Mouse (Mus musculus) forebrain, embryonic 13.5 days (tissue): ENCODE measurements around the gene Gm5426. TPM values are rescaled to one million over a fixed set of nuclear protein-coding genes. Genes with fewer than 3 reads are reported as not detected.

Experiments used
- ATAC-seq: fragments of 200-750 bp; cut with Nextera tagmentation; 2 replicates; pipeline ENCODE4 v1.8.0; 2017
- H3K27ac ChIP-seq: fragments of 300-500 bp; sonication (generic); 2 replicates; pipeline ENCODE4 v1.5.1; 2015; ENCODE audit warnings: inconsistent platforms, mild to moderate bottlenecking, moderate library complexity
- H3K27me3 ChIP-seq: fragments of 300-500 bp; sonication (generic); 2 replicates; pipeline ENCODE4 v1.6.1; 2015; ENCODE audit warnings: mild to moderate bottlenecking, inconsistent platforms
- H3K36me3 ChIP-seq: fragments of 300-500 bp; sonication (generic); 2 replicates; pipeline ENCODE4 v1.6.1; 2015; ENCODE audit warnings: mild to moderate bottlenecking, inconsistent platforms; ENCODE audit not compliant: poor library complexity, severe bottlenecking
- H3K4me1 ChIP-seq: fragments of 300-500 bp; sonication (generic); 2 replicates; pipeline ENCODE4 v1.6.1; 2015; ENCODE audit warnings: inconsistent platforms
- H3K4me2 ChIP-seq: fragments of 300-500 bp; sonication (generic); 2 replicates; pipeline ENCODE4 v1.6.1; 2015; ENCODE audit warnings: inconsistent platforms, mild to moderate bottlenecking, moderate library complexity
- H3K4me3 ChIP-seq: fragments of 300-500 bp; sonication (generic); 2 replicates; pipeline ENCODE4 v1.5.1; 2015; ENCODE audit warnings: mild to moderate bottlenecking, inconsistent platforms
- H3K9ac ChIP-seq: fragments of 300-500 bp; sonication (generic); 2 replicates; pipeline ENCODE4 v1.6.1; 2015; ENCODE audit warnings: mild to moderate bottlenecking, inconsistent platforms
- H3K9me3 ChIP-seq: fragments of 300-500 bp; sonication (generic); replicated peaks from 2 replicates; pipeline ENCODE4 v1.6.1; 2016; ENCODE audit warnings: inconsistent platforms
- WGBS: fragments of 180-500 bp; shearing (Covaris S2); methylation state at CpG from one replicate; pipeline ENCODE4 v1.1.7; 2015; 5-methylcytosine and 5-hydroxymethylcytosine counted together
- polyA plus RNA-seq: library from polyadenylated mRNA; unstranded; fragments of >200 nt; fragmentation: Nextera tagmentation; extraction: Ambion mirVana; gene quantifications from 2 replicates; pipeline ENCODE4 v1.2.1, GENCODE M21; 2015

Gm5426 gene
- polyA plus RNA-seq, 1 experiment from 2014 or later, result not detected

GRCm38 (mm10) chr10:96146578-96146977 lies 10.2 kb downstream of the Gm5426 start:
- Histone ChIP-seq H3K9ac (no peak overlapping the region), H3K27me3 (no peaks in the 10 kb centered on the region), H3K27ac (no peak overlapping the region), H3K4me2 (no peak overlapping the region), H3K4me1 (peaks cover 9% of the 10 kb centered on the region; the same call in 1 of the 2 replicates), H3K4me3 (no peak overlapping the region), H3K9me3 (no peaks in the 10 kb centered on the region), H3K36me3 (no peaks in the 10 kb centered on the region)
- ATAC-seq, result no peak
- 95% methylated on average over 5 of the region's 5 CpGs for WGBS

GRCm38 (mm10) chr10:96148250-96148699 lies 11.9 kb downstream of the Gm5426 start:
- no peak overlapping the region for H3K4me2 ChIP-seq
- no peak for ATAC-seq
- no peaks in the 10 kb centered on the region for H3K36me3 ChIP-seq
- H3K9ac ChIP-seq, result no peak overlapping the region
- H3K27ac ChIP-seq, result no peak overlapping the region
- no peaks in the 10 kb centered on the region for H3K27me3 ChIP-seq
- no peak overlapping the region for H3K4me3 ChIP-seq
- H3K4me1 ChIP-seq, result peaks cover 9% of the 10 kb centered on the region; the same call in 1 of the 2 replicates
- 30% methylated on average over 10 of the region's 10 CpGs for WGBS
- no peaks in the 10 kb centered on the region for H3K9me3 ChIP-seq

GRCm38 (mm10) chr10:96150401-96151116 lies 14.2 kb downstream of the Gm5426 start:
- H3K36me3 ChIP-seq, result no peaks in the 10 kb centered on the region
- H3K9ac ChIP-seq, result no peak overlapping the region
- WGBS, result 95% methylated on average over 12 of the region's 12 CpGs
- no peak for ATAC-seq
- H3K27me3 ChIP-seq, result no peaks in the 10 kb centered on the region
- no peak overlapping the region for H3K27ac ChIP-seq
- peaks cover 9% of the 10 kb centered on the region; the same call in 1 of the 2 replicates for H3K4me1 ChIP-seq
- H3K9me3 ChIP-seq, result no peaks in the 10 kb centered on the region
- H3K4me3 ChIP-seq, result no peak overlapping the region
- no peak overlapping the region for H3K4me2 ChIP-seq

- Histone ChIP-seq H3K27me3 (no peaks in the 10 kb centered on the region), H3K36me3 (no peaks in the 10 kb centered on the region), H3K9ac (no peak overlapping the region), H3K4me3 (no peak overlapping the region), H3K9me3 (no peaks in the 10 kb centered on the region), H3K4me1 (peaks cover 3% of the 10 kb centered on the region; the same call in 1 of the 2 replicates), H3K27ac (no peak overlapping the region), H3K4me2 (no peak overlapping the region)
- ATAC-seq, result no peak
- WGBS, result 14% methylated on average over 5 of the region's 5 CpGs
Observed at GRCm38 (mm10) chr10:96153315-96153714, 16.9 kb downstream of the Gm5426 start.

- no peaks in the 10 kb centered on the region for H3K36me3 ChIP-seq
- H3K27ac ChIP-seq, result no peak overlapping the region
- H3K4me3 ChIP-seq, result no peak overlapping the region
- H3K9me3 ChIP-seq, result peaks cover 4% of the 10 kb centered on the region; the same call in 1 of the 2 replicates
- no peak for ATAC-seq
- no peak overlapping the region for H3K4me2 ChIP-seq
- 89% methylated on average over 7 of the region's 7 CpGs for WGBS
- H3K27me3 ChIP-seq, result no peaks in the 10 kb centered on the region
- H3K9ac ChIP-seq, result no peak overlapping the region
- H3K4me1 ChIP-seq, result no peaks in the 10 kb centered on the region
Observed at GRCm38 (mm10) chr10:96162975-96163706, 26.7 kb downstream of the Gm5426 start.

- Histone ChIP-seq H3K9me3 (peaks cover 4% of the 10 kb centered on the region; the same call in 1 of the 2 replicates), H3K36me3 (no peaks in the 10 kb centered on the region), H3K4me2 (no peak overlapping the region), H3K27me3 (no peaks in the 10 kb centered on the region), H3K27ac (no peak overlapping the region), H3K9ac (no peak overlapping the region), H3K4me1 (no peaks in the 10 kb centered on the region), H3K4me3 (no peak overlapping the region)
- no peak for ATAC-seq
- WGBS, result 94% methylated on average over 4 of the region's 4 CpGs
Observed at GRCm38 (mm10) chr10:96163791-96164190, 27.4 kb downstream of the Gm5426 start.

GRCm38 (mm10) chr10:96165260-96165659 lies 28.9 kb downstream of the Gm5426 start:
- Histone ChIP-seq H3K4me1 (no peaks in the 10 kb centered on the region), H3K27ac (no peak overlapping the region), H3K36me3 (no peaks in the 10 kb centered on the region), H3K9me3 (peaks cover 4% of the 10 kb centered on the region; the same call in 1 of the 2 replicates), H3K4me3 (no peak overlapping the region), H3K4me2 (no peak overlapping the region), H3K9ac (no peak overlapping the region), H3K27me3 (no peaks in the 10 kb centered on the region)
- ATAC-seq, result no peak
- 86% methylated on average over 4 of the region's 4 CpGs for WGBS

GRCm38 (mm10) chr10:96168998-96169397 lies 32.6 kb downstream of the Gm5426 start:
- no peak for ATAC-seq
- no peak overlapping the region for H3K4me3 ChIP-seq
- H3K9me3 ChIP-seq, result no peaks in the 10 kb centered on the region
- 87% methylated on average over 4 of the region's 4 CpGs for WGBS
- H3K4me1 ChIP-seq, result no peaks in the 10 kb centered on the region
- no peaks in the 10 kb centered on the region for H3K27me3 ChIP-seq
- H3K27ac ChIP-seq, result no peak overlapping the region
- H3K36me3 ChIP-seq, result no peaks in the 10 kb centered on the region
- no peak overlapping the region for H3K4me2 ChIP-seq
- no peak overlapping the region for H3K9ac ChIP-seq

- H3K4me2 ChIP-seq, result no peak overlapping the region
- no peaks in the 10 kb centered on the region for H3K4me1 ChIP-seq
- ATAC-seq, result no peak
- no peaks in the 10 kb centered on the region for H3K27me3 ChIP-seq
- no peak overlapping the region for H3K9ac ChIP-seq
- no peak overlapping the region for H3K27ac ChIP-seq
- H3K36me3 ChIP-seq, result no peaks in the 10 kb centered on the region
- no peaks in the 10 kb centered on the region for H3K9me3 ChIP-seq
- H3K4me3 ChIP-seq, result no peak overlapping the region
Observed at GRCm38 (mm10) chr10:96171546-96171945, 35.1 kb downstream of the Gm5426 start.

- Histone ChIP-seq H3K4me2 (no peak overlapping the region), H3K9ac (no peak overlapping the region), H3K9me3 (no peaks in the 10 kb centered on the region), H3K4me3 (no peak overlapping the region), H3K27me3 (no peaks in the 10 kb centered on the region), H3K4me1 (no peaks in the 10 kb centered on the region), H3K36me3 (no peaks in the 10 kb centered on the region), H3K27ac (no peak overlapping the region)
- no peak for ATAC-seq
- 70% methylated on average over 4 of the region's 4 CpGs for WGBS
Observed at GRCm38 (mm10) chr10:96172964-96173363, 36.6 kb downstream of the Gm5426 start.

GRCm38 (mm10) chr10:96173771-96174170 lies 37.4 kb downstream of the Gm5426 start:
- Histone ChIP-seq H3K27me3 (no peaks in the 10 kb centered on the region), H3K9ac (no peak overlapping the region), H3K9me3 (no peaks in the 10 kb centered on the region), H3K4me2 (no peak overlapping the region), H3K27ac (no peak overlapping the region), H3K36me3 (no peaks in the 10 kb centered on the region), H3K4me1 (no peaks in the 10 kb centered on the region), H3K4me3 (no peak overlapping the region)
- ATAC-seq, result no peak
- WGBS, result 81% methylated on average over 10 of the region's 10 CpGs

GRCm38 (mm10) chr10:96176916-96177315 lies 40.5 kb downstream of the Gm5426 start:
- H3K9me3 ChIP-seq, result no peaks in the 10 kb centered on the region
- whole genome bisulfite sequencing, result 92% methylated on average over 6 of the region's 6 CpGs

More at GRCm38 (mm10) chr10:96176916-96177315, 40.5 kb downstream of the Gm5426 start:
- no peaks in the 10 kb centered on the region for H3K4me1 ChIP-seq
- no peak for ATAC-seq
- H3K4me2 ChIP-seq, result no peak overlapping the region
- no peak overlapping the region for H3K9ac ChIP-seq
- H3K27ac ChIP-seq, result no peak overlapping the region
- no peaks in the 10 kb centered on the region for H3K27me3 ChIP-seq
- no peak overlapping the region for H3K4me3 ChIP-seq
- H3K36me3 ChIP-seq, result no peaks in the 10 kb centered on the region
